Mouse (Mus musculus) small intestine, adult 2 months (tissue): ENCODE data around the gene Bco2. TPM values are rescaled to one million over a fixed set of nuclear protein-coding genes. Genes with fewer than 3 reads are reported as not detected.

Experiments
- H3K27ac ChIP-seq: fragments of 200-500 bp; 2 replicates; pipeline ENCODE4 v1.5.1; 2012; ENCODE audit warnings: low read depth, low read length, control low read depth, inconsistent platforms; ENCODE audit not compliant: insufficient read depth
- H3K27me3 ChIP-seq: fragments of 200-500 bp; 2 replicates; pipeline ENCODE4 v1.6.1; 2012; ENCODE audit warnings: mild to moderate bottlenecking, moderate library complexity, low read length, inconsistent platforms; ENCODE audit not compliant: control insufficient read depth, insufficient read depth
- H3K36me3 ChIP-seq: fragments of 200-500 bp; 2 replicates; pipeline ENCODE4 v1.6.1; 2012; ENCODE audit warnings: mild to moderate bottlenecking, low read length, control low read depth, inconsistent platforms; ENCODE audit not compliant: control insufficient read depth, insufficient read depth
- H3K4me1 ChIP-seq: fragments of 200-500 bp; 2 replicates; pipeline ENCODE4 v1.6.1; 2012; ENCODE audit warnings: low read length, inconsistent platforms, mixed read lengths; ENCODE audit not compliant: control insufficient read depth, insufficient read depth, insufficient read length
- H3K4me3 ChIP-seq: fragments of 200-500 bp; 2 replicates; pipeline ENCODE4 v1.5.1; 2012; ENCODE audit warnings: low read depth, mild to moderate bottlenecking, control low read depth, inconsistent platforms, low read length, moderate library complexity
- CTCF ChIP-seq: fragments of 200-500 bp; IDR thresholded peaks from 2 replicates; pipeline ENCODE4 v1.5.1; 2012; ENCODE audit warnings: low read depth, mild to moderate bottlenecking, control low read depth, inconsistent platforms, low read length, moderate library complexity, mixed read lengths; ENCODE audit not compliant: insufficient replicate concordance, insufficient read length; ENCODE audit errors: extremely low read depth
- POLR2A ChIP-seq: fragments of 200-500 bp; IDR thresholded peaks from 2 replicates; pipeline ENCODE4 v1.6.1; 2012; ENCODE audit warnings: low read depth, mild to moderate bottlenecking, control low read depth, inconsistent platforms, low read length, moderate library complexity
- WGBS: fragments of 180-500 bp; shearing (Covaris S2); methylation state at CpG from one replicate; pipeline ENCODE4 v1.1.7; 2018; 5-methylcytosine and 5-hydroxymethylcytosine counted together
- polyA plus RNA-seq: library from polyadenylated mRNA; depleted of rRNA; stranded (reverse); fragments of >200 nt; gene quantifications from 2 replicates; pipeline ENCODE4 v1.2.3, GENCODE M21; 2012

The Bco2 gene
- polyA plus RNA-seq, 1 experiment = 8.5 TPM

GRCm38 (mm10) chr9:50500467-50500973 is 54.5 kb downstream of the Bco2 start:
- no peak overlapping the region for H3K27ac ChIP-seq
- no peaks in the 10 kb centered on the region for H3K36me3 ChIP-seq
- H3K4me1 ChIP-seq = no peaks in the 10 kb centered on the region; the same call in 1 of the 2 replicates
- H3K27me3 ChIP-seq = no peaks in the 10 kb centered on the region
- 35% methylated on average over 15 of the region's 15 CpGs for WGBS
- H3K4me3 ChIP-seq = peak overlapping the region; percentile 63
- no peak for TF ChIP-seq POLR2A
- TF ChIP-seq CTCF = no peak

- WGBS = 76% methylated on average over 3 of the region's 3 CpGs
- H3K36me3 ChIP-seq = no peaks in the 10 kb centered on the region
- H3K4me3 ChIP-seq = no peak overlapping the region
- no peak overlapping the region for H3K27ac ChIP-seq
- no peak for TF ChIP-seq POLR2A
- no peak for TF ChIP-seq CTCF
- no peaks in the 10 kb centered on the region for H3K27me3 ChIP-seq
- H3K4me1 ChIP-seq = no peaks in the 10 kb centered on the region; the same call in 1 of the 2 replicates
Measured at GRCm38 (mm10) chr9:50499781-50500180, 55.2 kb downstream of the Bco2 start.

GRCm38 (mm10) chr9:50498815-50499214 is 56.2 kb downstream of the Bco2 start:
- H3K4me1 ChIP-seq = no peaks in the 10 kb centered on the region; the same call in 1 of the 2 replicates
- no peak overlapping the region for H3K27ac ChIP-seq
- H3K4me3 ChIP-seq = no peak overlapping the region
- 79% methylated on average over 16 of the region's 16 CpGs for WGBS
- no peak for TF ChIP-seq POLR2A
- TF ChIP-seq CTCF = no peak
- no peaks in the 10 kb centered on the region for H3K36me3 ChIP-seq
- H3K27me3 ChIP-seq = no peaks in the 10 kb centered on the region

GRCm38 (mm10) chr9:50497536-50497935 is 57.4 kb downstream of the Bco2 start:
- WGBS = 74% methylated on average over 2 of the region's 2 CpGs
- Histone ChIP-seq H3K4me1 (no peaks in the 10 kb centered on the region; the same call in 1 of the 2 replicates), H3K27ac (no peak overlapping the region), H3K4me3 (no peak overlapping the region), H3K27me3 (no peaks in the 10 kb centered on the region), H3K36me3 (no peaks in the 10 kb centered on the region)
- no peak for TF ChIP-seq POLR2A
- no peak for TF ChIP-seq CTCF

- TF ChIP-seq CTCF (no peak), POLR2A (no peak)
- H3K4me1 ChIP-seq = no peaks in the 10 kb centered on the region; the same call in 1 of the 2 replicates
- WGBS = 62% methylated on average over 6 of the region's 6 CpGs
- H3K36me3 ChIP-seq = no peaks in the 10 kb centered on the region
- H3K4me3 ChIP-seq = no peak overlapping the region
- no peak overlapping the region for H3K27ac ChIP-seq
- no peaks in the 10 kb centered on the region for H3K27me3 ChIP-seq
Measured at GRCm38 (mm10) chr9:50497076-50497475, 57.9 kb downstream of the Bco2 start.

GRCm38 (mm10) chr9:50496546-50496945 is 58.4 kb downstream of the Bco2 start:
- WGBS = 53% methylated on average over 6 of the region's 6 CpGs
- H3K4me1 ChIP-seq = no peaks in the 10 kb centered on the region; the same call in 1 of the 2 replicates
- H3K27ac ChIP-seq = no peak overlapping the region
- no peaks in the 10 kb centered on the region for H3K27me3 ChIP-seq
- no peaks in the 10 kb centered on the region for H3K36me3 ChIP-seq
- TF ChIP-seq CTCF (no peak), POLR2A (no peak)
- H3K4me3 ChIP-seq = no peak overlapping the region

- WGBS = 68% methylated on average over 6 of the region's 6 CpGs
- TF ChIP-seq CTCF (no peak), POLR2A (no peak)
- no peak overlapping the region for H3K27ac ChIP-seq
- no peaks in the 10 kb centered on the region; the same call in 1 of the 2 replicates for H3K4me1 ChIP-seq
- no peaks in the 10 kb centered on the region for H3K36me3 ChIP-seq
- no peaks in the 10 kb centered on the region for H3K27me3 ChIP-seq
- H3K4me3 ChIP-seq = no peak overlapping the region
Measured at GRCm38 (mm10) chr9:50496151-50496505, 58.9 kb downstream of the Bco2 start.
